Mouse (Mus musculus) brain, embryonic 14.5 days (tissue): ENCODE measurements around the gene Hoxa13. TPM values are rescaled to one million over a fixed set of nuclear protein-coding genes. Genes with fewer than 3 reads are reported as not detected.

Source experiments
- DNase-seq: peaks from one replicate; pipeline ENCODE4 v3.0.0-alpha.2; 2011; ENCODE audit warnings: low read depth
- CTCF ChIP-seq: fragments of 200-500 bp; IDR thresholded peaks from 2 replicates; pipeline ENCODE4 v1.5.1; 2012; ENCODE audit warnings: inconsistent platforms, mild to moderate bottlenecking, moderate library complexity, borderline replicate concordance; ENCODE audit not compliant: insufficient read depth, insufficient read length; ENCODE audit errors: extremely low read depth
- POLR2A ChIP-seq: fragments of 200-500 bp; IDR thresholded peaks from 2 replicates; pipeline ENCODE4 v1.6.1; 2012; ENCODE audit warnings: mild to moderate bottlenecking, inconsistent platforms, borderline replicate concordance; ENCODE audit not compliant: poor library complexity, insufficient read depth, insufficient read length, severe bottlenecking; ENCODE audit errors: extremely low read depth
- polyA plus RNA-seq: library from polyadenylated mRNA; depleted of rRNA; stranded (reverse); fragments of >200 nt; gene quantifications from 2 replicates; pipeline ENCODE4 v1.2.3, GENCODE M21; 2012

Hoxa13 gene
- polyA plus RNA-seq, 1 experiment, result not detected

DNA sequence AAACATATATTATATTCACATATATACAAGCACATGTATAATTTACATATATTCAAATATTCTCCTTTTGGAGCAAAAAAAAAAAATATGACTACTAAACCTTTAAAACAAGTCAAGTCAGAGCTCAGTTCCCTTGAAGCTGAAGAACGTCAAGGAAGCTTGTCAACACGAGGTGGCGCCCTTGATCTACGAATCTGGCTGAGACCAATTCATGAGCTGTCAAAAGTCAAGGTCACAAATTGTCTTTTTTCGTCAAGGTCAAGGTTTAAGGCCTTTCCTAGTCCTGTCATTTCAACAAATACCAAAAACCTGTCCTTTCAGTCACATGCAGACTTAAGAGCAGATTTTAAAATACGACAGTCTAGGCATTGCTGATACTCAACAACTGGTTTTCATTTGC lies 3.7 kb downstream of the Hoxa13 start:
- DNase-seq, result peak; percentile 91
- TF ChIP-seq POLR2A, result no peak
- peak; percentile 85 for TF ChIP-seq CTCF

DNA sequence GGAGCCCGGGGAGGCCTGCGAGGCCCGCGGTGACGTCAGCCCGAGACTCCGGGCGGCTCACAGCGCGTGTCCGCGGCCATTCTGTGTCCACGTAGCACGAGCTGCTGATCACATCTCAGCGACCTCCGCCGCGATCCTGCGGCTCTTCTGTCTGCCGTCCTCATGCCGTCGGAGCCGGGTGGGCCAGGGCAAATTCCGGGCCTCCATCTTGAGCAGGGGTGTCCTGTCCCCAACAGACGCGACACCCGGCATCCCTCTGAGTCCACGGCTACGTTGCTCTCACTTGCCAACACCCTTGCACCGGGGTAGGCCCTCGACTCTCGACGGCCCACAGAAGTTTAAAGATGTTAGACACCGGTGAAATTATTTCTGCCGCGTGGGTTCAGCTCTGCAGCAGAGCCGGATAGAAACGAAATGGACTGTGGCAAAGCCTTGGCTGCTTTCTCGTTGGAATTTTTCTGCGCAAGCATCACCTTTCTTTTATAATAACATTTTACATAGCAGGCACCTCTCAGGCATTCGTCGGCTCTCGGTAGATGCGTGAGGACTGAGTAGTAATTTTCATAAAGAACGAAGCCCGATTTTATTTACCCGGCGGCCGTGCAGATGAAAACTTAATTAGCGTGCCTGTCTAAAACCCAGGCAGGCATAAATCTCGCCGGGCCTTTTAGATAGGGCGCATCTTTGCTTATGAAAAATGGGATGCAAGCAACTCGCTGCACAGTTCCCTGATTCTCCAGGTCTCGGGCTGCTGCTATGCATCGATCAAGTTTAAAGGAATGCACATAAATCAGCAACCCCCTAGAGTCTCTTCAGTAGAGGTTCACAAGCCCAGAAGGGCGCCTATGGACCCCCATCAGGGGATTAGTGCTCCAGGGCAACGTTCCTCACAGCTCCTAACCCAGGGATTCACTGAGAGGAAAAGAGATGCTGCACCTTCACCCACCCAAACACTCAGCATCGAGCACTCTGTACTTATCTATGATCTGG lies 6.9 kb downstream of the Hoxa13 start:
- DNase-seq, result peak; percentile 63
- TF ChIP-seq POLR2A (no peak), CTCF (no peak)

DNA sequence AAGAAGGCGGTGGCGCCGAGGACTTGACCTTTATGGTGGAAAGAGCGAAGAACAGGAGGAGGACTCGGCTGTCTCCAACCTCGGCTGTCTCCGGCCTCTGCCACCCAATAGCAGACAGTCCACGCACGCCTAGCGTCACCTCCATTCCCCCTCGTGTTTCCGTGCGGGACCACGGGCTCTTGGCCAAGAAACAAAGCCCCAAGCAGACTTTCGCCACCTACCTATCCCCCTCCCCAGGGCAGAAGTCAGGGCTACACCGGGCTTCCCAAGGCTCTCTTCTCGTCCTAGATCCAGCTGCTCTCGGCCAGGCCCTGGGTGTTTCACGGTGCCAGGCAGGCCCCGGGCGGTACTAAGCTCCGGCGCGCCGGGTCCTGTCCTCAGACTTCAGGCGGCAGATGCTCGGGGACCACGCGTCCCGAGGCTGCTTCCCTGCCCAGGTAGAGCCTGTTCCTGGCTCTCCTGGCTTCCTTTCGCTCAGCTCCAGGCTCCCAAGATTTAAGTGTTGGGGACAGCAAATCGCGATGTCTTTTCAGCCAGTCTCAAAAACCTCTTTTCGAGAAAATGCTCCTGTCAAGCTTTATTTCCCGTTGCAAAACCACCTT lies 7.8 kb downstream of the Hoxa13 start:
- DNase-seq, result peak; percentile 30
- TF ChIP-seq POLR2A, result no peak
- TF ChIP-seq CTCF, result no peak

DNA sequence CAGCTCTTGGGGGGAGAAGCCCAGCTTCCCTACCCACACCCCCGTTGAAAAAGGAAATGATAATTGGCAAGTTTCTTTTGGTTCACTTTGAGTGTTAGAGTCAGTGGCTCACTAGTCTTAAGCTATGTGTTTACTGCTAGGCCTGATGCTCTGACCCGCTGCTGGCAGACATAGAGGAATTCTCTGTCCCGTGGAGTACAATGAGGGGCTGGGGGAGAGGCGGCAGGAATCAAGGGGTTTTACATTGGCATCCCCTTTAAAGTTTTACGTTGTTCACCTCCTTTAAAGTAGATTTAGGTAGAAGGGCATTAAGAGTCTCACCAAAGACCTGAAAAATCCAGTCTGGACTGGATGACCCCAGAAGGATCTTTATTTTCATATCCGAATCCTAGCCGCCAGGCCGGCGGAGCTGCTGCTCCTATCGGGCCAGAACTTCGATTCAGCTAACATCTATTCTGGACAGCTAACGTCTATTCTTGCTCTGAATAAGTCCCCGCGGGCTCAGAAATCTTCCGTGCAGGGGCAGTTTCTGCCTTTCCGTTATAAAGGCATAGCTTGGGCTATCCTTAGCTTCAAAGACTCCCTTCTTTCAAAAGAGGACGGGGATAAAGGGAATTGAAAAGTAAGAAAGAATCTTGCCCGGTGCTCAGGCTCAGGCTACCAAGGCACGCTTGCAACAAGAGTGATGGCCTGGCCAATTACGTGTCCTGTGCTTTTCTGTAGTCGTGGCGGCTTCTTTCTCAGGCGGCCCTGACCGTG lies 8.5 kb downstream of the Hoxa13 start:
- no peak for TF ChIP-seq POLR2A
- no peak for TF ChIP-seq CTCF
- peak; percentile 27 for DNase-seq

DNA sequence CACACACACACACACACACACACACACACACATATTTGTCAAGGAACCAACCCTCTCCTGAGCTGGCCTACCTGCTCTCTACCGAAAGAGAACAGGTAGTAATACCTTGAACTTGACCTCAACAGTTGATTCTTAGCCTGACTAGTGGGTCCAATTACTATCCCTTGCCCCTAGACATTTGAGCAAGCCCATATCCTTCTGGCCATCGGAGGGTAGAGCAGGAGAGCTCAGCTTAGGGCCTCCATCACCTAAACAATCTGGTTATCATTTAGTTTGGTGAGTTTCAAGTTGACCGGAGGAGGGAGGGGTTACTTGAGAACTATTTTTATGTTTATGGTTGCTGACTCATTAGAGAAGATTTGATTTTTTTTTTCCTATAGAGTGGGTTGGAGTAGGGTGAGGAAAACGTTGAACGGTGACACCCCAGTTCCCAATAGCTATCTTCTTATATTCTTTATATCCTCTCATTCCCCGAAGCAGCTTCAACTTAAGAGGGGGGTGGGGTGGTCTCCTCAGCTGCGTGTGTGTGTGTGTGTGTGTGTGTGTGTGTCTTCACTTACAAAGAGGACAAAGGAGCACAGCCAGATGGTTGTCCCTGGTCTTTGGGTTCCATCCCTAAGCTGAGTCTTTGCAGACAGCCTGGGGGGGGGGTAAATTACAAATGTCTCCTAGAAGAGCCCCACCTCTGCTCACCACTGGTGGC lies 9.4 kb downstream of the Hoxa13 start:
- DNase-seq, result no peak
- no peak for TF ChIP-seq CTCF
- TF ChIP-seq POLR2A, result no peak

DNA sequence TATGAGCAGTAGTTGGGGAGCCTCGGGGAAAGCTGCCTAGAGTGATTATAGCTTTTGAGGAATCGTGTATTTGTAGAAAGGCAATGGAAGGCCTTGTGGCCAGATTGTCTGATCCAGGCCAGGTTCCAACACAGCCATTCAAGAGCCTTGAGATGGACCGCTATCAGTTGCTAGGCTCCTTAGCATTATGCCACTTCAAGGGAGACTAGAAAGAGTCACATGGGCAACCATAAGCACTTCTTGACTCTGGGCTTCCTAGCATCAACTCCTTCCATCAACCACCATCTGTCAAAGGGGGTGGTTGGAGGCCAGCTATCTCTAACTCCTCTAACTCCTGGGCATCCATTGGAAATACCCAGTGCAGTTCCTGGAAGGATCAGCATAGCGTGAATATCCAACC lies 10.9 kb downstream of the Hoxa13 start:
- TF ChIP-seq POLR2A (no peak), CTCF (no peak)

DNA sequence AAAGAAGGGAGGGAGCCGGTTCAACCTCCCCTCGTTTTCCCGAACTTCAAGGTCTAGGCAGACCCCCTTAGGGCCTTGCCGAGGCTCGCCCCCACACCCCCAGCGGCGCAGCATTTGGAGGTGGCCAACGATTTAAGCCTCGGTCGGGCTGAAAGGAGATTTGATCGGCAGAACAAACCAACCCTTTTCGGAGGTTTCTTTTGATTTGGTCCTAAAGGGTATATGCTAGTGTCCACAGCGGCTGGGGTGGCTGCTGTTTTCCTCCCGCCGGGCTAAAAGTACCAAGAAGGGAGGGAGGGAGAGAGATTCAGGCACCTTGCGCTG lies 11.3 kb downstream of the Hoxa13 start:
- DNase-seq, result no peak
- TF ChIP-seq POLR2A (no peak), CTCF (no peak)

More for the DNA sequence above, 10.9 kb downstream of the Hoxa13 start:
- DNase-seq, result no peak

DNA sequence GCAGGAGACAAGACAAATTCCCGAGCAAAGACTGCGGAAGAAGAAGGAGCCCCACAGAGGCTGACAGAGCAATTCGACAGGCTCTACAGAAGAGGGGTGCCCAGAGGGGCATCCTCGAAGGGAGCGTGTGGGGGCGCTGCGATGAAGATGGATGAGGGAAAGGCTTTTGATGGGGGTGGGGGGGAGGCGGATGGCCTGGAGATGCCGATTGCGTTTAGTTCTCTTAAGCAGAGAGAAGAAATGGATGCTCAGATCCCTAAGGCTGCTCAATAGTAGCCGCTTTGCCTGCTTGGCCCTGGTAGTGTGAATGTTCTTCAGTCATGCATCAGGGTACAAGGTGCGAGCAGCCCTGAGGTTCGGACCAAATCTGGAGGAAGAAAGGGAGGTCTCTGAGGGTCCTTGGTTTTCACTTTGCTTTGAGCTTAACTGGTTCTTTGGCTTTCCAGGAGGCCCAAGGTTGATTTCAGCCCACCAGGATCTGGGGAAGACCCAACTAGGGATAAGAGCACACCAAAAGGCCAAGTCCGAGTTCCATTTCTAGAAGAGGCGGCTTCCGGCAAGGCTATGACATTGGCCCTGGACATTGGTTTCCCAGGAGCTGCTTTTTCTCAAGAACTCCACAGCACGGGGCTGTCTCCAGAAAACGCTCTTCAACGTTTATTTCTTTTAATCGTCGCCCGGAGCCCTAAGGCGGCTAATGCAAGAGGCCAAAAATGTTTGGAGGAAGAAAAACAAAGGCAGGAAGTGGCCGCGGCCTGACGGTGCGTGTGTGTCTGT lies 11.9 kb downstream of the Hoxa13 start:
- no peak for TF ChIP-seq CTCF
- TF ChIP-seq POLR2A, result no peak
- no peak for DNase-seq

DNA sequence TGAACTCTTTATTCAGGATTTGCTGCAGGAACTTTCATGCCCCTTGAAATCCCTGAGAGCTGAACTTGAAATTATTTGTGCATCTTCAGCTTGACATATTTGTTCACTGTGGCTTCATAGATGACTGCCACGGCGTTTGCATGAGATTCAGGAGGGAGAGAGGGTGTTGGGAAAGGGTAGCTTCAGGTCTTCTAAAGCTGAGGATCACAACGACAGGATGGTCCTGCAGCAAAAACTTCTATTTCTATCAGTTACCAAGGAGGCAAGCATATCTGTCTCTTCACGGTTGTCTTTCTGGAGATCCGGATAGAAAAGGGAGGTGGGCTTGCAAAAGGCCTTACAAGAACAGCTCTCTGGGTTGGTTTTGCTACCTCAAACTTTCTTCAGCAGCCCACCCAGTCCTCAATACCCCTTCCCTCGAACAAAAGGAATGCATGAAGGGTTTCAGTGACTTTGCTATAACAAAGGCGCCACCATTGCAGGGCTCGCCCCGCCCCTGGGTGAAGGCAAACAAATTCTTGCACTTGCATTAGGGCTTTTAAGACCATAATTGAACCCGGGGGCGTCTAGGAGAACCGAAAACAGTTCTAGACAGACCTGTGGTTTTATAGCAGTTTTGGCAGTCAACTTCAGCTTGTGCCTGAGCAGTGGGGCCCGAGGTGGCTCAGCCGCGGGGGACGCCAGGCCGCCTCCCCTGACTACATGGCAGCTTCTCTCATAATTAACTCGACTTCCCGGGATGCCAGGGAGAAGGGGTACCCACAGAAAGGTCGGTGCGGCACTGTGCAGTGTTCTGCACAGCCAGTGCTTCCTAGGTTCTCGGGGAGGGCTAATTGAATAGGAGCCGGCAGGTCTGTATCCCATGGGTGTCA lies 12.7 kb downstream of the Hoxa13 start:
- no peak for TF ChIP-seq CTCF
- TF ChIP-seq POLR2A, result no peak
- DNase-seq, result no peak
